Mouse (Mus musculus): ENCODE measurements at regions not wholly inside any gene's neighbourhood (a gene's known extent, or its start where the extent isn't known, plus 50 kb on each side); places are given as distances from the start of the nearest gene placed in this dataset.
A peak's percentile ranks its signal among the peaks of the same experiment; 100 is the strongest.

- no peak for TF ChIP-seq MYOD1 (IDR thresholded peaks at IDR 0.05; ENCODE audit: control insufficient read depth, insufficient read length, low read depth)
- peak; percentile 24 for TF ChIP-seq CEBPB (IDR thresholded peaks at IDR 0.05; ENCODE audit: low read depth)
- TF ChIP-seq CTCF (IDR thresholded peaks at IDR 0.05; ENCODE audit: control insufficient read depth, insufficient read depth, insufficient read length): no peak
- TF ChIP-seq MYOG (IDR thresholded peaks at IDR 0.05; ENCODE audit: control insufficient read depth, extremely low read depth, insufficient read length): no peak
- no peak for TF ChIP-seq USF1 (IDR thresholded peaks at IDR 0.05; ENCODE audit: low read depth)
- TF ChIP-seq MAX (IDR thresholded peaks at IDR 0.05): no peak
- no peak for TF ChIP-seq FOSL1 (IDR thresholded peaks at IDR 0.05; ENCODE audit: insufficient read depth, low read length, poor library complexity, severe bottlenecking)
Observed at GRCm38 (mm10) chr12:70619436-70619835, 166.5 kb downstream of the Tmx1 start.

Measured in C2C12 (cell line).